Mouse (Mus musculus) megakaryocyte, adult 5-6 weeks (primary cell): ENCODE data around the gene Ccdc7a. TPM values are rescaled to one million over a fixed set of nuclear protein-coding genes. Genes with fewer than 3 reads are reported as not detected.
"Not testable (repeated sequence)": the region's sequence is repeated elsewhere in the genome, so short reads cannot be mapped to it uniquely, and the experiment has no call there.

ENCODE experiments used
- ATAC-seq: 2 replicates; pipeline ENCODE4 v1.8.0; 2016; ENCODE audit warnings: mild to moderate bottlenecking, inconsistent platforms; ENCODE audit not compliant: poor library complexity, severe bottlenecking
- total RNA-seq, 2 experiments: library from RNA; stranded (forward) in 1 of 2; stranded (reverse) in 1 of 2; fragments of 153-499, 151-499 nt in 1 of 2; fragments of 221-1000, 200-1000 nt in 1 of 2; gene quantifications; 2 replicates each; pipeline versions ENCODE4 v1.2.3 to v1.2.4; 2015 to 2017

Ccdc7a gene
- total RNA-seq (2015), result not detected in 2 replicates
- not detected in 2 replicates for total RNA-seq (2017)

DNA sequence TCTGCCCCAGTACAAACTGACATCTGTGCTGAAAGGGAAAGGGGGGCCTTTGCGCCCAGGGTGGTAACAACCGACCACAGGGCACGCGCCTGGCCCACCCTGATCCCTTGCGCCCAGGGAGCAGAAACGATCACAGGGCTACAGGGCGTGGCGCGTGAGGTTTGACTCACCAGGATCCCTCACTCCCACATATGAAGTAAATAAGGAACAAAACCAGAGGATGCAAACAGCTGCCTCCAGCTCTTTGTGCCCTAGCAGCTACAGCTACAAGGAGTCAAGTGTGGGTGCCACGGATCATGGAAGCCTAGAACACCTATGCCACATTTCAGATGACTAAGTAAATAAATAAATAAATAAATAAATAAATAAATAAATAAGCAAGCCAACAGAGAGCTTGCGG, at the start of gene Ccdc7a:
Ccdc7a (minus strand) TSS at position 101 of the 400 bp plus-strand sequence.
- not testable (repeated sequence) for ATAC-seq

GRCm38 (mm10) chr8:129066834-129067233, 1.5 kb upstream of the Ccdc7a start, which contains the start of gene Ccdc7b:
Gene Ccdc7b, plus strand, starts transcription at chr8:129067134.
- not testable (repeated sequence) for ATAC-seq

DNA sequence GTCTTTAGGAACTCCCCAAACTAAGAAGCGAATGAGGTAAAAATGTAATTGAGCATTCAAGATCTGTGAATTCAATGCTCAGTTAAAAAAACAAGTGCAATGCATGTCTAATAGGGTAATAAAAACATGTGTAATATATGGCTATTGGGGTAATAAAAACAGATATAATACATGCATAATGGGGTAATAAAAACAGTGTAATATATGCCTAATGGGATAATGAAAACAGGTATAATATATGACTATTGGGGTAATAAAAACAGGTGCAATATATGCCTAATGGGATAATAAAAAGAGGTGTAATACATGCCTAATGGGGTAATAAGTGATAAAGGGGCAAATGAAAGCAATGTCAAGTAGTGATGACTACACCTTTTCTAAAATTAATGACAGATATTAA, 73.9 kb downstream of the Ccdc7a start:
- no peak for ATAC-seq

DNA sequence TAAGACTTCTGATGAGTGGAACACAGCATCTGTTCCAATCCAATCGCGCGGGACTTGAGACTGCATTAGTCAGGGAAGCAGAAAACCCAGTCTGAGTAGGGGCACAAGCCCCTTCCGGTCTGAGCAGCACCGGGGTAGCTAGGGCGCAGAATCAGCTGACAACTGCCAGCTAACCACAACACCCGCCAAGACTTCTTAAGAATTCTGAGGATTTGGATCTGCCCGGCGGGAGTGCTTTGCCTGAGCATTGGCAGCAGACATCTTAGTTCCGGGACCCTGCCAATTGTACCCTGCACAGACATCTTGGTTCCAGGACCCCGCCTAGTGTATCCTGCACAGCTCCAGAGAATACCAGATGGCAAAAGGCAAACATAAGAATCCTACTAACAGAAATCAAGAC, 116.4 kb downstream of the Ccdc7a start:
- ATAC-seq, result not testable (repeated sequence)

DNA sequence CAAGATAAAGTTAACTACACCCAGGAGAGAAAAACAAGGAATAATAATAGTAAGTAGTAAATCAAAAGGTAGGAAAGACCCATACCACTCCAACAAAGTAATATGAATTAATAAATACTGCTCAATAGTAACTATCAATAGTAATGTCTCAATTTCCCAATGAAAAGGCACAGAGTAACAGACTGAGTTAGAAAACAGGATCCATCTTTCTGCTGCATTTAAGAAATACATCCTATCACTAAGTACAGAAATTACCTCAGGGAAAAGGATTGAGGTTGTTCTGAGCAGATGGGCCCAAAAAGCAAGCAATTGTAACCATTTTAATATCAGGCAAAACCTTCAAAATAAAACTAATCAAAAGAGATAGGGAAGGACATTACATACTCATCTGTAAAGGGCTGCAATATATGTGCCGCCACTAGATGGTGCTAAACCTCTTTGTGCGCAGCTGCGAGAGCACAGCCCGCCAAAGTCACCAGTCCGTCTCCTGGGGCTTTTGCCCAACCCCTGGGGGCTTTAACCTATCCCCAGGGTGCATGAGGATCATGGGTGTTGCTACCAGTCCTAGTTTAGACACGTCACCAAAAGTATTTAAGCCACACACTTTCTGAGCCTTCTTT, 124.2 kb downstream of the Ccdc7a start:
- peak; percentile 60 for ATAC-seq

GRCm38 (mm10) chr8:128933446-128933845, 131.9 kb downstream of the Ccdc7a start:
- no peak for ATAC-seq

GRCm38 (mm10) chr8:128882719-128883118, 182.6 kb downstream of the Ccdc7a start:
- no peak for ATAC-seq

GRCm38 (mm10) chr8:128843749-128844148, 221.6 kb downstream of the Ccdc7a start:
- no peak for ATAC-seq

GRCm38 (mm10) chr8:128812521-128812920, 252.8 kb downstream of the Ccdc7a start:
- ATAC-seq, result no peak

DNA sequence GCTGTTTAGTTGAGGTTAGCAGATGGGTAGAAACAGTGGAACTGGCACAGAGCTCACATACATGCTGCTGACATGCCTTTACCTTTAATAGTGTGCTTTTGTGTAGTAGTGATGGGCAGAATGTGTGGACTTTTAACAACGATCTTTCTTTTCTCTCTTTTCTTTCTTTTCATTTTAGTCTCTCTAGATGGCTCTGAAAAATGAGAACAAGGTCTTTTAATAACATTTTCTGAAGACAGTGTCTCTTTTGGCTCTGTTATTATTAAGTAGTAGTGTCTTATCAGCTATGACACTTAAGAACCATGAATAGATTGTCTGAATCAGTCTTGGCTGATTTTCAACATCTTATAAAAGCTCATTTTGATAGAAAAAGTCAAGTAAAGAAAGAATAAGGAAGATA, 266.7 kb downstream of the Ccdc7a start, which contains the start of gene Gm3952:
Gm3952 (minus strand) TSS at position 101 of the 400 bp plus-strand sequence.
- ATAC-seq, result no peak

- no peak for ATAC-seq
These were observed 329.6 kb downstream of the Ccdc7a start for GRCm38 (mm10) chr8:128735692-128736091.

- ATAC-seq, result no peak
These were observed 331.2 kb downstream of the Ccdc7a start for GRCm38 (mm10) chr8:128734118-128734517.

- ATAC-seq, result no peak
These were observed 333.1 kb downstream of the Ccdc7a start for GRCm38 (mm10) chr8:128732254-128732653.

GRCm38 (mm10) chr8:128727213-128727612, 338.1 kb downstream of the Ccdc7a start:
- ATAC-seq, result no peak

DNA sequence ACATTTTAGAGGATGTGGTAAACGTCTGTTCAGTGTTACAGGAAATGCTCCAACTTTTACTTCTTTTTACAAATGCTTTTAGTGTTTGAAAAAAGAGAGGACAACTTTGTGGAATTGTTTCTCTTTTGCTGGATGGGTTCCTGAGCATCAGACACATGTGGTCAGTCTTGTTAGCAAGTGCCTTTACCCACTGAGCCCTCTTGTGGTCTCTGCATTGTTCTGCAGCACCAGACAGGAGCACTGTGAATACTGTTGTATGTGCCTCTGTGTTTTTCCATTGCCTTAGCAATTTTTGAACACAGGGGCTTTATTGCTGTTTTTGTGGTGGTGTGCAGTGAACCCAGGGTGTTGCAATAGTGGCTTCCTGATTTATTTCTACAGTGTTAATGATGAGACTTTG, 340.5 kb downstream of the Ccdc7a start:
- ATAC-seq, result peak; percentile 59; the same call in 1 of the 2 replicates

- no peak for ATAC-seq
These were observed 349.1 kb downstream of the Ccdc7a start for GRCm38 (mm10) chr8:128716184-128716583.

DNA sequence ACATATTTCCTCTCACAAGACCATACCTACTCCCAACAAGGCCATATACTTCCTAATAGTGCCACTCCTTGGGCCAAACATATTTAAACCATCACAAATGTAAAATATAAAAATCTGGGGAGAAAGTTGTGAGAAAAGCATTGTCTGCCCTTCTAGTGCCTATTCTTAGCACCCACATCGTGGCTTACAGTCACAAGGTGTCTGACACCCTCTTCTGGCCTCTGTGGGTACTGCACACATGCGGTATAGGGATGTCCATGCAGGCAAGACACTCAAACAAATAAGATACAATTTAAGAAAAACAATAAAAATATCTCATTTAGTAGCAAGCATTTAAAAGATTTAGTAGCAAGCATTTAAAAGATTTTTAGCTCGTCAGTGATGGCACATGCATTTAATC, 356.1 kb downstream of the Ccdc7a start:
- peak; percentile 97 for ATAC-seq

- ATAC-seq, result no peak
These were observed 360.5 kb downstream of the Ccdc7a start for GRCm38 (mm10) chr8:128704836-128705235.

GRCm38 (mm10) chr8:128704376-128704775, 360.9 kb downstream of the Ccdc7a start:
- no peak for ATAC-seq

DNA sequence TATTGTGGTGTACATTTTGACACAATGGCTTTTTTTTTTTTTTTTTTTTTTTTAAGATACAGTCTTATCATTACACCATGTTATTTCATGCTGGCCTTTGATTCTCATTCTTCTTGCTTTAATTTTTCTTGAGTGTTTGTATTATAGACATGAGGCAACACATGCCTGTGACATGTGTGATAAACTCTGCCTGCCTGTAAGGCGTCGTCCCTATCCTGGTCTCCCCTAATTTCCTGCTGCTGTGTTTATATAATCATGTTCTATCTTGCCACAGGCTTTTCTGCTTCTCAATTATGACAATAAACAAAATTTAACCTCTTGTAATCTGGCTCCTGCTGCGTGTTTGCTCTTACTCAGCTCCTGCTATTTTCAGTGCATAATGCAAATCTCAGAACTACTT, 367.4 kb downstream of the Ccdc7a start:
- ATAC-seq, result no peak

DNA sequence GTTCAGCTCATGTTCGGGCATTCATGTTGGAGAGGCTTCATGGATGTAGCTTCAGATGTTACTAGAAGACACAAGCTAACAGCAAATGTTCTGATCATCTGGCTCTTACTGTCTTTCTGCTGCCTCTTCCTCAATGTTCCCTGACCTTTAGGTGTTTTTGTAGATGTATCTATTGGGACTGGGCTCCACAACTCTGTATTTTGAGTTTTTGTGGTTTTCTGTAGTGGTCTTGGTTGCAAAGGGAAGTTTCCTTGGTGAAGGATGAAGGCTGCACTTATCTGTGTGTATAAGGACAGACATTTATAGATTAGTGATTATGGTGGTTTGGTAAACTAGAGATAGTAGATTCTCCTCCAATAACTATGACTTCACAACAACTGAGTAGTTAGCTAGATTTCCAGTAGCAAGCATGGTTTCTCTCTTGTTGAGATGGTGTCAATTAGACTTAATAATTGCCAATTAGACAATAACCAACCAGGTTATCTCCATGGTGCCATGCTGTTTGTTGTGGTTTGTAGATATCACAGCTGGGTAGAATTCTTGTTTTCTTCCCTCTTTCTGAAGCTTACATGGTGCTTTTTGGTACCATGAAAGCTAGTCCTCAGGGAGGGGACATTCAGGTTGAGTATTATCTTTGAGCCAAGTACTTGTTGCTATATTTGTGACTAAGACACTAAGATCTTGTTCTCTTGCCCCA, 368.5 kb downstream of the Ccdc7a start:
- no peak for ATAC-seq

DNA sequence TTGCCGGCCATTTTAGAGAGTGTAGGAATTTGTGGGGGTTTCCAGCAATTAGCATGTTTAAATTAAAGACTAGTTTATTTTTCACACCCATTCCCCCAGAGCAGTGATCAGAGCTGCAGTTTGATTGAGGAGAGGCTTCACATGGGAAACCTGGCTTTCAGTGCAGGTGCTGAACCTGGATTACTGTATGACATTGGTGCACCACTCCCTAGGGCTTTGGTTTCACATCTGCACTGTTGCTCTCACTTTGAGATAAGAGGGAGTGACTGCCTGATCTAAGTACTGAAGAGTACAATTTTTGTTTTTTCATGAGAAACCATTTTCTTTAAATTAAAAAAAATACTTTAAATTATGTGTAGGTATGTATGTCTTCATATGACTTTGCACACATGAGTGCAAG, 375.3 kb downstream of the Ccdc7a start:
- ATAC-seq, result no peak
